Mouse (Mus musculus): ENCODE measurements around the gene Agr3. TPM values are rescaled to one million over a fixed set of nuclear protein-coding genes. Genes with fewer than 3 reads are reported as not detected.

Agr3 gene
- polyA plus RNA-seq, 1 experiment, result not detected

- no peaks in the 10 kb centered on the region for H3K36me3 ChIP-seq (replicated peaks; ENCODE audit: low read length)
- no peaks in the 10 kb centered on the region for H3K4me1 ChIP-seq
- no peaks in the 10 kb centered on the region for H3K27me3 ChIP-seq (replicated peaks)
- no peak overlapping the region for H3K4me3 ChIP-seq (replicated peaks)
- TF ChIP-seq FLI1 (IDR thresholded peaks at IDR 0.05; ENCODE audit: low read length), result no peak
- TF ChIP-seq GATA1 (IDR thresholded peaks at IDR 0.05; ENCODE audit: borderline replicate concordance, low read length), result no peak
- no peaks in the 10 kb centered on the region for H3K9me3 ChIP-seq
Observed at GRCm38 (mm10) chr12:35916467-35916866, 9.0 kb upstream of the Agr3 start.

- Histone ChIP-seq H3K9me3 (no peaks in the 10 kb centered on the region), H3K36me3 (replicated peaks; ENCODE audit: low read length) (no peaks in the 10 kb centered on the region), H3K4me3 (replicated peaks) (no peak overlapping the region), H3K27me3 (replicated peaks) (no peaks in the 10 kb centered on the region), H3K4me1 (no peaks in the 10 kb centered on the region)
- TF ChIP-seq GATA1 (IDR thresholded peaks at IDR 0.05; ENCODE audit: borderline replicate concordance, low read length) (no peak), FLI1 (IDR thresholded peaks at IDR 0.05; ENCODE audit: low read length) (no peak)
Observed at GRCm38 (mm10) chr12:35918031-35918430, 7.4 kb upstream of the Agr3 start.

DNA sequence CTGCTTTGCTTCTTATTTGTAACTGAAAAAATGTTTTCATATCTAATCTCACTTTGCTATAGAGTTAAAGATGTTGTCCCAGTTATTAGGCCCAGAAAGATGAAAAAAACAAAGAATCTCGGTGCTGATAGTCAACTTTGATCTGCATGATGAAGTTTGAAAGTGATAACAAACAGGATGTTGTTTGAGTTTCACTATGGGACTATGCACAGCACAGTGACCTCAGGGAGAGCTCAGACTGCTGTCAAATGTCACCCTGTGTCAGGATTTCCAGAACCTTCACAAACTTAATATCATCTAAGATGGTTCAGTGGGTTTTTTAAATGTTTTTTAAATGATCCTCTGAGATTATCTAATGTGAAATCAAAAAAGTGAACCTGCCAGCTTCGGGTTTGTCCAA is 2.4 kb downstream of the Agr3 start:
- no peak for TF ChIP-seq GATA1 (IDR thresholded peaks at IDR 0.05; ENCODE audit: borderline replicate concordance, low read length)
- TF ChIP-seq FLI1 (IDR thresholded peaks at IDR 0.05; ENCODE audit: low read length), result no peak
- Histone ChIP-seq H3K27me3 (replicated peaks) (no peaks in the 10 kb centered on the region), H3K4me3 (replicated peaks) (no peak overlapping the region), H3K9me3 (no peaks in the 10 kb centered on the region), H3K4me1 (no peaks in the 10 kb centered on the region), H3K36me3 (replicated peaks; ENCODE audit: low read length) (no peaks in the 10 kb centered on the region)

DNA sequence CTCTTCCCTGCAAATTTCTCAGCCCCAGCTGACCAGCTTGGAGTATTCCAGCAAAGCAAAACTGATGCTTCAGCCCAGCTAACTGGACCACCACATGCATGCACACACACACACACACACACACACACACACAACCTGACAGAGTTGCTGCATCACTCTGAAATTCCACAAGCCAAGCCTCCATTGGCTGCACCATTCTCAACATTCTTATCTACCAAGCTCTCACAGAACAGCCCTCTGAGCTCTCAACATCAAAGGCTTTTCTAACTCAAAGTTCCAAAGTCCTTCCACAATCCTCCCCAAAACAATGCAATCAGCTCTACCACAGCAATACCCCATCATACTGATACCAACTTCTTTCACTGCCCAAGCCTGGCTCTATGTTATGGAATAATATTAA is 7.4 kb downstream of the Agr3 start:
- H3K4me3 ChIP-seq (replicated peaks), result no peak overlapping the region
- H3K4me1 ChIP-seq, result no peaks in the 10 kb centered on the region
- TF ChIP-seq FLI1 (IDR thresholded peaks at IDR 0.05; ENCODE audit: low read length), result no peak
- TF ChIP-seq GATA1 (IDR thresholded peaks at IDR 0.05; ENCODE audit: borderline replicate concordance, low read length), result no peak
- no peaks in the 10 kb centered on the region for H3K27me3 ChIP-seq (replicated peaks)
- H3K9me3 ChIP-seq, result no peaks in the 10 kb centered on the region
- no peaks in the 10 kb centered on the region for H3K36me3 ChIP-seq (replicated peaks; ENCODE audit: low read length)

DNA sequence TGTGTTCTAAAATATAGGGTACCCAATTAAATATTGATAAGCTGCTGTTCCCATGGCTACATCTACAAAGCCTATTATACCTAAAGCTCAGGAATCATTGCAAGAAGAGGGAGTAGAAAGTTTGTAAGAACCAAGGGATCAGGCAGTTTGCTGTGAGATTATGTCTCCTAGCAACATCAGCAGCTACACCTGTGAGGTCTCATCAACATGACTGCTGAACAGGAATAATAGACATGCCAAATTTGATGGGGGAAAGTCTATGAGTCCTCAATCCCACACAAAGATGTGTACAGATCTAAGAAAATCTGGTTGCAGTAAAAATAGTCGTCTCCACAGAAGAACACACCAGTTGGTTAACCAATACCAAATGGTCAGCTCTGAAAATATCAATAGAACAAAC is 26.3 kb downstream of the Agr3 start:
- no peak overlapping the region for H3K4me3 ChIP-seq (replicated peaks)
- H3K9me3 ChIP-seq, result no peaks in the 10 kb centered on the region
- no peaks in the 10 kb centered on the region for H3K27me3 ChIP-seq (replicated peaks)
- H3K36me3 ChIP-seq (replicated peaks; ENCODE audit: low read length), result no peaks in the 10 kb centered on the region
- TF ChIP-seq FLI1 (IDR thresholded peaks at IDR 0.05; ENCODE audit: low read length) (no peak), GATA1 (IDR thresholded peaks at IDR 0.05; ENCODE audit: borderline replicate concordance, low read length) (no peak)
- H3K4me1 ChIP-seq, result no peaks in the 10 kb centered on the region

DNA sequence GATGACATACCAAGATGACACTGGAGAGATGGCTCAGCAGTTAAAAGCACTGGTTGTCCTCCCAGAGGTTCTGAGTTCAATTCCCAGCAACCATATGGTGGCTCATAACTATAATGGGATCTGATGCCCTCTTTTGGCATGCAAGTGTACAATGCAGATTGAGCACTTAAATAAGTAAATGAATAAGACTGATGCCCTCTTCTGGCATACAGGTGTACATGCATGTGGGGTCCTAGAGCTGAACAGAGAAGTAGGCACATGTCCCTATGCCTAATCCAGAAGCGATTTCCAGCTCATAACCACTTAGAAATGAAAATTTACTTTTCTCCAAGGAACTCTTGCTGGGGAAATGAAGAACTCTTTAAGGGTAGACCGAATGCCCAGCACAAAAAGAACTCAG is 31.8 kb downstream of the Agr3 start:
- Histone ChIP-seq H3K27me3 (replicated peaks) (no peaks in the 10 kb centered on the region), H3K9me3 (no peaks in the 10 kb centered on the region), H3K36me3 (replicated peaks; ENCODE audit: low read length) (no peaks in the 10 kb centered on the region), H3K4me3 (replicated peaks) (no peak overlapping the region), H3K4me1 (no peaks in the 10 kb centered on the region)
- TF ChIP-seq GATA1 (IDR thresholded peaks at IDR 0.05; ENCODE audit: borderline replicate concordance, low read length) (no peak), FLI1 (IDR thresholded peaks at IDR 0.05; ENCODE audit: low read length) (no peak)

GRCm38 (mm10) chr12:35966098-35966767 is 40.8 kb downstream of the Agr3 start:
- 0 out of 2 replicates have a peak, but pooled peaks cover 5% of the 10 kb centered on the region for H3K4me1 ChIP-seq
- TF ChIP-seq FLI1 (IDR thresholded peaks at IDR 0.05; ENCODE audit: low read length) (no peak), GATA1 (IDR thresholded peaks at IDR 0.05; ENCODE audit: borderline replicate concordance, low read length) (no peak)
- H3K36me3 ChIP-seq (replicated peaks; ENCODE audit: low read length), result no peaks in the 10 kb centered on the region
- no peaks in the 10 kb centered on the region for H3K9me3 ChIP-seq
- H3K27me3 ChIP-seq (replicated peaks), result no peaks in the 10 kb centered on the region
- H3K4me3 ChIP-seq (replicated peaks), result no peak overlapping the region

GRCm38 (mm10) chr12:35966768-35967141 is 41.3 kb downstream of the Agr3 start:
- H3K4me1 ChIP-seq, result 0 out of 2 replicates have a peak, but pooled peaks cover 5% of the 10 kb centered on the region
- H3K9me3 ChIP-seq, result no peaks in the 10 kb centered on the region
- no peaks in the 10 kb centered on the region for H3K27me3 ChIP-seq (replicated peaks)
- H3K36me3 ChIP-seq (replicated peaks; ENCODE audit: low read length), result no peaks in the 10 kb centered on the region
- TF ChIP-seq GATA1 (IDR thresholded peaks at IDR 0.05; ENCODE audit: borderline replicate concordance, low read length) (no peak), FLI1 (IDR thresholded peaks at IDR 0.05; ENCODE audit: low read length) (no peak)
- H3K4me3 ChIP-seq (replicated peaks), result no peak overlapping the region

- Histone ChIP-seq H3K4me3 (replicated peaks) (no peak overlapping the region), H3K9me3 (no peaks in the 10 kb centered on the region), H3K4me1 (peaks cover 7% of the 10 kb centered on the region), H3K27me3 (replicated peaks) (no peaks in the 10 kb centered on the region), H3K36me3 (replicated peaks; ENCODE audit: low read length) (no peaks in the 10 kb centered on the region)
- no peak for TF ChIP-seq FLI1 (IDR thresholded peaks at IDR 0.05; ENCODE audit: low read length)
- no peak for TF ChIP-seq GATA1 (IDR thresholded peaks at IDR 0.05; ENCODE audit: borderline replicate concordance, low read length)
Observed at GRCm38 (mm10) chr12:35975898-35976297, 50.5 kb downstream of the Agr3 start.

DNA sequence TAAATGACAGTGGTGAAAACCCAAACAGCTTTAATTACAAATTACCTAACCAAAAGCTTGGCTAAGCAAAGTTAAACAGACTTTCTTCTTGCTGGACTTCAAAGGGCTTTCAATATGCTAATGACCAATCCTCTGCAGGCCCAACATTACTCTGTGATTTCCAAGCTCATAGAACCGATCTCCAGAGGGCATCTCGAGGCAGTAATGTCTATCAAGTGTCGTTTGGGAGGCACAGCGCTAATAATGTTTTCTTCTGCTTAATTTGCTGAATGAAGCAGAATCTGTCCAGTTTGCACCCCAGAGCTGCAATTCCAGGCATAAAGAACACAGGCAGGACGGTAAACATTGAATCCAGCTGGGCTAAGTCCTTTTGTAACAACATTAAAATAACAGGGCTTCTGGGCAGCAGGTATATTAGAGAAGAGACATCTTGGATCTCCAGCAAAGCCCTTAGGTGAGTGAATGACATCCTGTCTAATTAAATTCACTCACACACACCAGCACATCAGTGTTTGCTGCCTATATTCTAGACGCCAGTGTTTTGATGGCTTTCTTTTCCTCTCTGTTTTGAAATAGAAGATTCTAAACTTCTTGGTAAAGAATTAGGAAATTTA is 52.3 kb downstream of the Agr3 start:
- Histone ChIP-seq H3K36me3 (replicated peaks; ENCODE audit: low read length) (no peaks in the 10 kb centered on the region), H3K4me1 (peaks cover 14% of the 10 kb centered on the region), H3K27me3 (replicated peaks) (no peaks in the 10 kb centered on the region), H3K4me3 (replicated peaks) (no peak overlapping the region), H3K9me3 (no peaks in the 10 kb centered on the region)
- no peak for TF ChIP-seq FLI1 (IDR thresholded peaks at IDR 0.05; ENCODE audit: low read length)
- no peak for TF ChIP-seq GATA1 (IDR thresholded peaks at IDR 0.05; ENCODE audit: borderline replicate concordance, low read length)

Measured in megakaryocyte, embryonic 14.5 days (primary cell).